Mouse (Mus musculus) kidney, embryonic 14.5 days (tissue): ENCODE measurements around the gene Cap2. TPM values are rescaled to one million over a fixed set of nuclear protein-coding genes. Genes with fewer than 3 reads are reported as not detected.

Source experiments
- ATAC-seq: fragments of 200-750 bp; cut with Nextera tagmentation; 2 replicates; pipeline ENCODE4 v1.8.0; 2017; ENCODE audit warnings: moderate number of reproducible peaks, mild to moderate bottlenecking, moderate TSS enrichment, moderate library complexity; ENCODE audit not compliant: low FRiP score, low TSS enrichment
- H3K27ac ChIP-seq: fragments of 300-500 bp; sonication (generic); 2 replicates; pipeline ENCODE4 v1.5.1; 2014; ENCODE audit warnings: low read depth, mild to moderate bottlenecking, low read length, moderate library complexity, mixed read lengths
- H3K27me3 ChIP-seq: fragments of 300-500 bp; sonication (generic); 2 replicates; pipeline ENCODE4 v1.6.1; 2014; ENCODE audit warnings: mild to moderate bottlenecking, low read length; ENCODE audit not compliant: control insufficient read depth, insufficient read depth
- H3K36me3 ChIP-seq: fragments of 300-500 bp; sonication (generic); 2 replicates; pipeline ENCODE4 v1.6.1; 2014; ENCODE audit warnings: low read length, mixed read lengths; ENCODE audit not compliant: control insufficient read depth, insufficient read depth
- H3K4me1 ChIP-seq: fragments of 300-500 bp; sonication (generic); 2 replicates; pipeline ENCODE4 v1.6.1; 2014; ENCODE audit warnings: low read length, mixed read lengths; ENCODE audit not compliant: control insufficient read depth, insufficient read depth
- H3K4me2 ChIP-seq: fragments of 300-500 bp; sonication (generic); replicated peaks from 2 replicates; pipeline ENCODE4 v1.6.1; 2014; ENCODE audit warnings: low read depth, mild to moderate bottlenecking, low read length
- H3K4me3 ChIP-seq: fragments of 300-500 bp; sonication (generic); 2 replicates; pipeline ENCODE4 v1.5.1; 2014; ENCODE audit warnings: mild to moderate bottlenecking, low read length
- H3K9ac ChIP-seq: fragments of 300-500 bp; sonication (generic); 2 replicates; pipeline ENCODE4 v1.6.1; 2014; ENCODE audit warnings: low read depth, mild to moderate bottlenecking, low read length, moderate library complexity
- H3K9me3 ChIP-seq: fragments of 300-500 bp; sonication (generic); 2 replicates; pipeline ENCODE4 v1.6.1; 2016; ENCODE audit warnings: low read length; ENCODE audit not compliant: control insufficient read depth
- WGBS: fragments of 180-500 bp; shearing (Covaris S2); extraction: QIAGEN DNeasy Blood & Tissue Kit; methylation state at CpG from one replicate; pipeline ENCODE4 v1.1.7; 2014; 5-methylcytosine and 5-hydroxymethylcytosine counted together
- polyA plus RNA-seq: library from polyadenylated mRNA; unstranded; fragments of >200 nt; fragmentation: Nextera tagmentation; extraction: Ambion mirVana; gene quantifications from 2 replicates; pipeline ENCODE4 v1.2.1, GENCODE M21; 2014

The Cap2 gene
- polyA plus RNA-seq, 1 experiment from 2014 or later = 8.9 TPM

DNA sequence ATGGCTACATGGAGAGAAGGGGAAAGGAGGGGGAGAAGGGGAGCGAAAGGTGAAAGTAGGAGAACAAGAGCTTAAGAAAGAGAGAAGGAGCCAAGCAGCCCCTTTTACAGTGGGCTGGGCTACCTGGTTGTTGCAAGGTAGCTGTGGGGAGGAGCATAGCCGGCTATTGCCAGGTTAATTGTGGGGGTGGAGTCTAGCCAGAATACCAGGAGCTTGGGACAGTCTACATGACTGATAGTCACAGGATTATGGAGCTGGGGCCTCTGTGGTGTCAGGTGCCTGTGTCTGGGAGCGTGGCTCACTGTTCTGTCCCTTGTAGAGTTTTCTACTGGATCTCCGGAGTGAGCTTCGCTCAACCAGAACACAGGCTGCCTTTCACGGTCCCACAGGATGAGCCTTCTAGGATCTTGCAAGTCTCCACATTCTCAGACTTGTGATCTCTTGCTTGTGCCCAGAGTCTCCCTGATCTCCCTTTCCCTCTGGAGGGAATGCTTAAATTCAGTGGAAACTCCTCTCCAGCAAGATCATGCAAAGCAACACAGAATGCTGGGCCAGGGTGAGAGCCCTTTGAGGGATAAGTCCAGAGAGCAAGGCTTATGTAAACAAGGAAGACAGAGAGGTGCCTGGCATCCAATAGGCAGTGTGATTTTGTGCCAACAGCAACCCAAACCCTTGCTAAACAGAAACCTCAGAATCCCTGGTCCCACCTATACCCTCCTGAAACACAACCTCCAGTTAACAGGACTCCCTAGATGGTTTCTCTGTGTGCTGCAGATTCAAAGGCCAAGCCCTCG lies 119.5 kb downstream of the Cap2 start:
- 54% methylated on average over 7 of the region's 7 CpGs for WGBS
- H3K27me3 ChIP-seq = no peaks in the 10 kb centered on the region

DNA sequence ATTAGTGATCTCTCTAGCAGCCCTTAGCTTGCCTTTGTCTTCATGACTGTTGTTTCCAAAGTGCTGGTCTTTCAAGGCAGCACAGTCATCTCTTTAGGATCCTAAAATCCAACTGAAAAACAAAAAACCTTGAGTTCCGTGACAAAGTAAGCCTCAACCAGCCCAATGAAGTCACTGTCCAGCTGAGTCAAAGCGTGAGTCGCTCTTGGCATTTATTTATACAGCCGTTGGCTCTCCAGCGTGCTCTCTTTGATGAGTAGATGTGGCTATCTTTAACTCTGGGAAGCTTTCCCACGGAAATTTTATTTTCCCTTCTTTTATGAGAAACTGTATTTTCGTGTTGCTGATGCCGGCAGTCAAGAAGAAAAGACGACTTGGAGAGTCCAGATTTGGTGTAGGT lies 125.0 kb downstream of the Cap2 start:
- WGBS = 83% methylated on average over 9 of the region's 9 CpGs
- Histone ChIP-seq H3K9ac (no peak overlapping the region), H3K4me2 (no peak overlapping the region), H3K36me3 (no peaks in the 10 kb centered on the region), H3K4me1 (no peaks in the 10 kb centered on the region), H3K9me3 (no peaks in the 10 kb centered on the region), H3K4me3 (no peak overlapping the region), H3K27ac (no peak overlapping the region), H3K27me3 (no peaks in the 10 kb centered on the region)
- no peak for ATAC-seq

More for the DNA sequence above, 119.5 kb downstream of the Cap2 start:
- H3K27ac ChIP-seq = no peak overlapping the region
- no peaks in the 10 kb centered on the region for H3K36me3 ChIP-seq
- no peaks in the 10 kb centered on the region for H3K4me1 ChIP-seq
- H3K4me3 ChIP-seq = no peak overlapping the region
- H3K9me3 ChIP-seq = no peaks in the 10 kb centered on the region
- 0 out of 2 replicates have a peak, but pooled peaks have one; percentile 35 for ATAC-seq
- 0 out of 2 replicates have a peak overlapping the region, but pooled peaks have one; percentile 5 for H3K9ac ChIP-seq
- H3K4me2 ChIP-seq = no peak overlapping the region

DNA sequence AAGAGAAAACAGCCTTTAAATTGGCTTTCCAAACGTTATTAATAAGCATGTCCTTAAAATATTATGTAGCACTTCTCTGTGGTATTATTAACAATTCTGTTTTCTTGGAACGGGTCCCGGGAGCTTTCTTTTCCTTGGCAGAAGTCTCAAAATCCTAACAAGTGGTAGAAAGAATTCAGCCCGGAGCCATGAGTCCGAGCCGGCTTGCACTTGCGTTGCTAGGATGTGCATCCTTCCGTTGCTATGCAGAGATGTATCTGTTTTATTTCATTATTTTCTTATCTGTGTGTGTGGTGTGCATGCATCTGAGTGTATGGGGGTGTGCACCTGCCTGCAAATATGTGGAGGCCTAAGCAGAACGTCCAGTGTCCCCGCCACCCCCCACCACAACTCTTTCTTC lies 126.2 kb downstream of the Cap2 start:
- no peak overlapping the region for H3K4me3 ChIP-seq
- no peaks in the 10 kb centered on the region for H3K4me1 ChIP-seq
- no peaks in the 10 kb centered on the region for H3K36me3 ChIP-seq
- no peaks in the 10 kb centered on the region for H3K27me3 ChIP-seq
- H3K27ac ChIP-seq = no peak overlapping the region
- no peaks in the 10 kb centered on the region for H3K9me3 ChIP-seq
- no peak overlapping the region for H3K4me2 ChIP-seq
- WGBS = 87% methylated on average over 10 of the region's 10 CpGs
- H3K9ac ChIP-seq = no peak overlapping the region
- ATAC-seq = no peak

DNA sequence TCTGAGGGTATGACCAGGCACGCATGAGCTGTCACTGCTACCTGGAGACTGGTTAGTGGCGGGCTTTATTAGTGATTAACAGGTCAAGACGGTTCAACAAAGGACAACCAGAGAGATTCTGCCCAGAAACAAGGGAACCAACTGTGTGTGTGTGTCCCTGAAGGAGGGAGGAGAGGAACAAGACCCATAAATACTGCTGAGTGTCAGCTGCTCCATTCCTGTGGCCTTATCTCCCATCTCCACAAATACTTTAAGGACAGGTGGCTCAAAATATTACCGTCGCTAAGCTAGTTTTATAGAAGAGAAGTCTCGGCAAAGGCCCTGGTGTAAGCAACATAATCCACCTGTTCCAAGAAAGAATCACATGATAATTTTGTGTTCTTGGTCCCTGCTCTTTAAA lies 127.7 kb downstream of the Cap2 start:
- 78% methylated on average over 6 of the region's 6 CpGs for WGBS
- Histone ChIP-seq H3K27ac (no peak overlapping the region), H3K4me1 (no peaks in the 10 kb centered on the region; the same call in 1 of the 2 replicates), H3K36me3 (no peaks in the 10 kb centered on the region), H3K4me2 (no peak overlapping the region), H3K9ac (no peak overlapping the region), H3K9me3 (no peaks in the 10 kb centered on the region), H3K4me3 (no peak overlapping the region), H3K27me3 (no peaks in the 10 kb centered on the region)
- ATAC-seq = no peak

DNA sequence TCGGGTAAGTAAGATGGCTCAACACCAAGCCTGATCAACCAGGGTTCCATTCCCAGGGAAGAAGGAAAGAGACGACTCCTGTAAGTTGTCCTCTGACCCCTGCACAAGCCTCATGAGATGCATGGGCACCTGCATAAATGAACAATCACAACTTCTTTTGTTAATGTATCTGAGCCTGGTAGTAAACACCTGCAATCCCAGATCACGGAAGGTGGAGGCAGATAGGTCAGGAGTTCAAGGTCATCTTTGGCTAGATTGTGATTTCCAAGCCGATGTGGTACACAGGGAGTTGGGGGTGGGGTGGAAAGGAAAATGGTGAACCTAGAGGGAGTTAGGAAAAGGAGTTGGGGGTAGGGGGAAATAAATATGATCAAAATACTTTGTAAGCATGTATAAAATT lies 131.1 kb downstream of the Cap2 start:
- H3K4me2 ChIP-seq = no peak overlapping the region
- no peak overlapping the region for H3K27ac ChIP-seq
- ATAC-seq = no peak
- WGBS = 50% methylated on average over 4 of the region's 4 CpGs
- H3K4me1 ChIP-seq = no peaks in the 10 kb centered on the region; the same call in 1 of the 2 replicates
- H3K36me3 ChIP-seq = no peaks in the 10 kb centered on the region
- no peak overlapping the region for H3K9ac ChIP-seq
- no peak overlapping the region for H3K4me3 ChIP-seq
- H3K9me3 ChIP-seq = no peaks in the 10 kb centered on the region
- no peaks in the 10 kb centered on the region for H3K27me3 ChIP-seq

DNA sequence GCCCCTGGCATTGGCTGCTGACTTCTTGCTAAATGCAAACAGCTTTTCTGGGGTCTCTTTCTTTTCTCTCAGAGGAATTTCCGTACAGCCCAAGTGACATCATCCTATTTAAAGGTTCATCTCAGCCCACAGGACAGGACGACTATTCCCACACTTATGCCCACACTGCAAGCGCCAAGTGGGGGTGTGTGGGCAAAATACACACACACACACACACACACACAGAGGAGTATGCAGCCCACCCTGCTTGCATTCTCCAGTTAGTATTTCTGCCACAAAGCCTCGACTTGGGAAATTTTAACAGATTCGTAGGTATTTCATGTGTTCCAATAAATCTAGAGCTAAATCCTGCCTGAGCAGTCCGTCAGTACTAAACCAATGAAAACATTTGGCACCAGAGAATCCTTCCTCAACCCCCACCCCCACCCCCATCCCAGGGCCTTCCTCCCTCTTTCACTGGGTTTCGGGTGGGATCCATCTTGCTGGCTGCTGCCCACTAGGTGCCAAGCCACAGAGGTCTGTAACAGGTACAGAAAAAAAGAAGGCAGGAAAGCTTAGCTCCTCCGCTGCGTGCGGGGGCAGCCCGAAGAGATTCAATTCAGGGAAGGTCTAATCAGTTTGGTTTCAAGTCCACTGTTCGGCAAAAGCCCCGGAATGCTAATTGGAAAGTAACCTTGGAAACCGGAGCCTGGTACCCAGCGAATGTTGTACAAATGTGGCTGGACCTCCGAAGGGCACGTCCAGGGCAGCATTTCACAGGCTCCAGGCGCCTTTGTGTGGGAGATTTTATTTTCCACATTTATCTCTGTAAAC lies 131.9 kb downstream of the Cap2 start:
- H3K27ac ChIP-seq = no peak overlapping the region
- H3K4me1 ChIP-seq = no peaks in the 10 kb centered on the region; the same call in 1 of the 2 replicates
- H3K27me3 ChIP-seq = no peaks in the 10 kb centered on the region
- no peak overlapping the region for H3K4me3 ChIP-seq
- H3K9me3 ChIP-seq = no peaks in the 10 kb centered on the region
- H3K9ac ChIP-seq = no peak overlapping the region
- ATAC-seq = no peak
- 41% methylated on average over 18 of the region's 18 CpGs for WGBS
- no peaks in the 10 kb centered on the region for H3K36me3 ChIP-seq
- H3K4me2 ChIP-seq = no peak overlapping the region; the same call in 1 of the 2 replicates

DNA sequence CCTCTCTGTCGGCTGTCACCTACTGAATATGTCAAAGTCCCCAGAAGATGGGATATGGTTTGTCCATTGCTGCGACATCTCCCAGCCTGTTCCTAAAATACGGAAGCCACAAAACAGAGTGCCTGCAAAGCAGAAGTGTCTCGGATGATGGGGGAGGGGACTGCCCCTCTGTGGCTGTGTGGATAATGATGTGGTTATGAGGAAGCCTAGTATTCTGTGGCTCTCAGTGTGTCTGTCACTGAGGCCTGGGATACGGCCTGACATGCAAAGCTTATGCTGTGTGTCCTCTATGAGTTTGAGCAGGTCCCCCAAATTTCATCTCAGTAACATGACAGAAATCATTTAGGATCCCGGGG lies 132.5 kb downstream of the Cap2 start:
- WGBS = 60% methylated on average over 6 of the region's 6 CpGs

DNA sequence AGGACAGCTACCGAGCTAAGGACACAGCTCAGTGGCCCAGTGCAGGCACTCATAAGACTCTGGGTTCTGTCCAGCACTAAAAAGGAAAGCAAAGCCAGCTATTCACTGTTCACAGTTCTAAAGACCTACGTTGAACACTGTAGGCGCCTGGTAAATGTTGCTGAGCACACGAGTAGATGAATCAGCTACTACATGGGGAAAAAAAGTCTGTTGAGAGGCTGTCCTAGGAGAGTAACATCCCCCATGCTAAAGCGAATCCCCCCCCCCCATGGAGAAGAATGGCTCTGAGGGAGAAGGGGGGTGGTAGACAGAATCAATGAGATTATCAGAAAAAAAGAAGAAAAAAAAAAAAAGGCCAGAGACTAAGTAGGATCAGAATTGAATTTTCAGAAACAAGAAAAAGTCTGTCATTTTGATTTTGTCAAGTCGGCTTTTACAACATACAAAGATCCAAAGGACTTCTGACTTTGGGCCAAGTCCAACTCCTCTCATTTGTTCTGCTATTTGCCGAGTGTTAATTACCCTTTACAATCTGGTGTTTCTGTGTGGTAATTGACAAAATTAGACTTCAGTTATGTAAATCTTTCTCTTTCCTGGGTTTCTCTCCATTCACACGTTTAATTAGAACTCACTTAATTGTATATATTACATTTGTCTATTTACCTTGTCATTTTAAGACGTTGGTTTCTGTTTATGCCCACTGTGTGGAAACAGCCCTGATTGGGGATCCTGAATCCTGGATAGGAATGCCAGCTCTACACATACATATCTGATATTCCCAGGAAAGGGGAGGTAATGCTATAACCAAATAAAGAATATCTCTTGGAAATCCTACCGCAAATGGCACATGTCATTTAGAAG lies 139.2 kb downstream of the Cap2 start:
- no peaks in the 10 kb centered on the region for H3K36me3 ChIP-seq
- no peak overlapping the region for H3K27ac ChIP-seq
- no peak for ATAC-seq
- peaks cover 7% of the 10 kb centered on the region; the same call in 1 of the 2 replicates for H3K9me3 ChIP-seq
- H3K4me1 ChIP-seq = no peaks in the 10 kb centered on the region
- no peak overlapping the region for H3K4me3 ChIP-seq
- 91% methylated on average over 10 of the region's 10 CpGs for WGBS
- H3K4me2 ChIP-seq = no peak overlapping the region
- H3K9ac ChIP-seq = no peak overlapping the region
- H3K27me3 ChIP-seq = no peaks in the 10 kb centered on the region

More for the DNA sequence above, 132.5 kb downstream of the Cap2 start:
- no peak overlapping the region for H3K27ac ChIP-seq
- no peak overlapping the region for H3K4me2 ChIP-seq
- no peak overlapping the region for H3K4me3 ChIP-seq
- H3K27me3 ChIP-seq = no peaks in the 10 kb centered on the region
- no peaks in the 10 kb centered on the region for H3K9me3 ChIP-seq
- no peak overlapping the region for H3K9ac ChIP-seq
- H3K4me1 ChIP-seq = no peaks in the 10 kb centered on the region; the same call in 1 of the 2 replicates
- no peak for ATAC-seq
- no peaks in the 10 kb centered on the region for H3K36me3 ChIP-seq
